Mouse (Mus musculus): ENCODE measurements around the gene Foxj3.

Gene Foxj3

GRCm38 (mm10) chr4:119637176-119637845 is 100.5 kb downstream of the Foxj3 start, which contains the start of gene Guca2a:
Guca2a (plus strand) TSS chr4:119637704.
- no peak for DNase-seq (ENCODE audit: inconsistent ontology term)

GRCm38 (mm10) chr4:119637946-119638345 is 101.1 kb downstream of the Foxj3 start:
- no peak for DNase-seq (ENCODE audit: inconsistent ontology term)

GRCm38 (mm10) chr4:119638656-119639055 is 101.9 kb downstream of the Foxj3 start:
- DNase-seq (ENCODE audit: inconsistent ontology term): no peak

GRCm38 (mm10) chr4:119642666-119643065 is 105.9 kb downstream of the Foxj3 start:
- DNase-seq (ENCODE audit: inconsistent ontology term): no peak

- no peak for DNase-seq (ENCODE audit: inconsistent ontology term)
Observed at GRCm38 (mm10) chr4:119657011-119657410, 120.2 kb downstream of the Foxj3 start.

GRCm38 (mm10) chr4:119658246-119658645 is 121.4 kb downstream of the Foxj3 start:
- DNase-seq (ENCODE audit: inconsistent ontology term): no peak

GRCm38 (mm10) chr4:119658731-119659130 is 121.9 kb downstream of the Foxj3 start, which contains the start of gene Guca2b:
Guca2b (minus strand) TSS chr4:119658954.
- DNase-seq (ENCODE audit: inconsistent ontology term): no peak

GRCm38 (mm10) chr4:119660007-119660406 is 123.2 kb downstream of the Foxj3 start:
- no peak for DNase-seq (ENCODE audit: inconsistent ontology term)

- no peak for DNase-seq (ENCODE audit: inconsistent ontology term)
Observed at GRCm38 (mm10) chr4:119662151-119662550, 125.3 kb downstream of the Foxj3 start.

- peak; percentile 55 for DNase-seq (ENCODE audit: inconsistent ontology term)
Observed at GRCm38 (mm10) chr4:119662976-119663375, 126.2 kb downstream of the Foxj3 start.

- DNase-seq (ENCODE audit: inconsistent ontology term): no peak
Observed at GRCm38 (mm10) chr4:119663409-119664095, 126.7 kb downstream of the Foxj3 start.

- no peak for DNase-seq (ENCODE audit: inconsistent ontology term)
Observed at GRCm38 (mm10) chr4:119665166-119665565, 128.4 kb downstream of the Foxj3 start.

GRCm38 (mm10) chr4:119666116-119666515 is 129.3 kb downstream of the Foxj3 start:
- DNase-seq (ENCODE audit: inconsistent ontology term): no peak

GRCm38 (mm10) chr4:119667454-119667853 is 130.7 kb downstream of the Foxj3 start:
- DNase-seq (ENCODE audit: inconsistent ontology term): peak; percentile 71

GRCm38 (mm10) chr4:119668185-119668584 is 131.4 kb downstream of the Foxj3 start:
- no peak for DNase-seq (ENCODE audit: inconsistent ontology term)

GRCm38 (mm10) chr4:119668596-119668995 is 131.8 kb downstream of the Foxj3 start:
- no peak for DNase-seq (ENCODE audit: inconsistent ontology term)

- DNase-seq (ENCODE audit: inconsistent ontology term): no peak
Observed at GRCm38 (mm10) chr4:119669356-119670209, 132.8 kb downstream of the Foxj3 start.

GRCm38 (mm10) chr4:119670210-119670555 is 133.4 kb downstream of the Foxj3 start:
- DNase-seq (ENCODE audit: inconsistent ontology term): no peak

GRCm38 (mm10) chr4:119670736-119671135 is 133.9 kb downstream of the Foxj3 start:
- DNase-seq (ENCODE audit: inconsistent ontology term): no peak

GRCm38 (mm10) chr4:119671164-119671563 is 134.4 kb downstream of the Foxj3 start:
- DNase-seq (ENCODE audit: inconsistent ontology term): no peak

GRCm38 (mm10) chr4:119672685-119673084 is 135.9 kb downstream of the Foxj3 start:
- no peak for DNase-seq (ENCODE audit: inconsistent ontology term)
